In the genomic region with DNA sequence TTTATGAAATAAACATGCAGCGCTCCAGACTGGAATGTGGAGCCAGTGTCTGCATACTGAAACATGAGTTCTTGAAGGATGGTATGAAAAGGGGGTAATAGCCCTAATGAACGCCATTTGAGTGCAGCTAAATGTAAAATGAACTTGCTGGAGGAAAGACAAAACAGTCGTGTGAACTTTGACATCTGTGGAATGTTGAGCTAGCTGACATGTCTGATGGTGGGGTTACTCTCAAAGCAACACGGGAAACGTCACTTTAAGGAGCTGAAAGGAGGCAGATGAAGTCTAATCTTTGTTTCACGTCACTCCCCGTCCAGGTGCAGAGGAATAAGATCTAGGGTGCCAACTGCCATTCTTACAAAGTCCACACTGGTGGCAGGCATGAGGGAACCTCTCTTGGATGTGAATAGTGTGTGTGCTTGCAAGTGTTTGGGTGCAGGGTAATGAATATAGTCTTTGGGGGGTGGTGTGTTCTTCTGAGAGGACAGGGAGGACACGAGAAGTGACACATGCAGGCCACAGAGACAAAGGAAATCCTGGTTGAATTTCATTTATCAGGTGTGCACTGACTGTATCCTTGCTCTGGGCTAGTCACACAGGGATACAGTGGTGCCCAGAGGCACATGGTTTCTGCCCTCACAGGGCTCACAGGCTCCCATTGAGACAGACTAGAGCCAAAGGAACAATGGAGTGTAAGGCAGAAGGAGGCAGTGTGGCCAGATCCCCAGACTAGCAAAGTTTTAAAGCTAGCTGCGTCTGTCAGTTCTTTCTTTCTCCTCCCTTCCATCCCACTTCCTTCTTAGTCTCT, we compare ENCODE assay signal across 10 mouse cellular contexts.
DNase-seq lines count a peak whose midpoint lies in the region; ATAC-seq lines count a peak whose summit lies in the region.
"Had no signal": no experiment of that assay in that cellular context is flagged by ENCODE, and none has a peak within 500 bp of the region (broad histone marks: within the 10 kb centered on the region; RNA-seq: fewer than 3 reads in every experiment).

No protein-coding gene starts in this region.

- no peak overlapping the region for H3K4me2 ChIP-seq in forebrain, embryonic 11.5 days (ENCODE audit: low read depth, low read length, severe bottlenecking)
- H3K4me2 ChIP-seq in forebrain, embryonic 16.5 days (ENCODE audit: low read length): no peak overlapping the region
- no peak overlapping the region for H3K4me2 ChIP-seq in forebrain, embryonic 13.5 days

- peaks cover 16% of the 10 kb centered on the region for H3K4me1 ChIP-seq in forebrain, embryonic 11.5 days (replicated peaks; ENCODE audit: control insufficient read depth, insufficient read depth, low read length)
- H3K4me1 ChIP-seq in forebrain, embryonic 16.5 days (replicated peaks; ENCODE audit: control insufficient read depth, insufficient read depth, low read length): peaks cover 36% of the 10 kb centered on the region
- peaks cover 61% of the 10 kb centered on the region for H3K4me1 ChIP-seq in forebrain, embryonic 13.5 days
- peaks cover 37% of the 10 kb centered on the region for H3K4me1 ChIP-seq in limb, embryonic 10.5 days

- H3K36me3 ChIP-seq in forebrain, embryonic 11.5 days (ENCODE audit: control insufficient read depth, insufficient read depth, low read length): no peaks in the 10 kb centered on the region
- H3K36me3 ChIP-seq in forebrain, embryonic 16.5 days (ENCODE audit: control insufficient read depth, insufficient read depth): no peaks in the 10 kb centered on the region
- H3K36me3 ChIP-seq in forebrain, embryonic 13.5 days (ENCODE audit: poor library complexity, severe bottlenecking): no peaks in the 10 kb centered on the region
- H3K36me3 ChIP-seq in limb, embryonic 10.5 days: no peaks in the 10 kb centered on the region
- H3K36me3 ChIP-seq: heart, embryonic 15.5 days had no signal

- peak overlapping the region; percentile 54 for H3K27ac ChIP-seq in forebrain, embryonic 11.5 days (ENCODE audit: low read depth, low read length)
- H3K27ac ChIP-seq in forebrain, embryonic 16.5 days (ENCODE audit: low read length): no peak overlapping the region
- peak overlapping the region; percentile 1 for H3K27ac ChIP-seq in forebrain, embryonic 13.5 days
- H3K27ac ChIP-seq in limb, embryonic 10.5 days: peak overlapping the region; percentile 78
- H3K27ac ChIP-seq: heart, embryonic 15.5 days had no signal

- peak; percentile 52 for DNase-seq in forebrain, embryonic 11.5 days (ENCODE audit: low spot score)
- DNase-seq in CD8-positive naive resting alpha-beta T cell, adult 2 months (ENCODE audit: low read depth in 2 of 2, low spot score in 2 of 2): peak; percentile 3 to 14
- DNase-seq in limb, embryonic 10.5 days (ENCODE audit: low spot score): peak; percentile 34
- no peak for DNase-seq in frontal cortex, postnatal 10 days (ENCODE audit: low spot score in 2 of 2)
- DNase-seq in adrenal gland, postnatal 14 days: no peak
- no peak for DNase-seq in gastrocnemius, postnatal 4 days (ENCODE audit: low spot score in 2 of 2)
- DNase-seq: cerebellum, adult 2 months had no signal

- no peaks in the 10 kb centered on the region for H3K27me3 ChIP-seq in forebrain, embryonic 11.5 days (ENCODE audit: control insufficient read depth, insufficient read depth, low read length)
- H3K27me3 ChIP-seq in forebrain, embryonic 16.5 days (replicated peaks; ENCODE audit: control insufficient read depth, insufficient read depth, low read length): no peaks in the 10 kb centered on the region
- H3K27me3 ChIP-seq in forebrain, embryonic 13.5 days: no peaks in the 10 kb centered on the region
- H3K27me3 ChIP-seq in limb, embryonic 10.5 days (ENCODE audit: low read depth, poor library complexity, severe bottlenecking): no peaks in the 10 kb centered on the region
- H3K27me3 ChIP-seq: heart, embryonic 15.5 days had no signal

- 0 out of 2 replicates have a peak, but pooled peaks have one; percentile 22 for ATAC-seq in forebrain, embryonic 11.5 days (replicated peaks; ENCODE audit: low FRiP score)
- no peak for ATAC-seq in forebrain, embryonic 16.5 days
- no peak for ATAC-seq in forebrain, embryonic 13.5 days

- no peaks in the 10 kb centered on the region for H3K9me3 ChIP-seq in forebrain, embryonic 11.5 days (ENCODE audit: control insufficient read depth, low read length)
- no peaks in the 10 kb centered on the region for H3K9me3 ChIP-seq in forebrain, embryonic 16.5 days (ENCODE audit: control insufficient read depth, low read length)
- no peaks in the 10 kb centered on the region for H3K9me3 ChIP-seq in forebrain, embryonic 13.5 days (replicated peaks)
- no peaks in the 10 kb centered on the region for H3K9me3 ChIP-seq in limb, embryonic 10.5 days (replicated peaks)
- H3K9me3 ChIP-seq: heart, embryonic 15.5 days had no signal

- H3K4me3 ChIP-seq in forebrain, embryonic 11.5 days (ENCODE audit: low read depth, low read length): no peak overlapping the region
- no peak overlapping the region for H3K4me3 ChIP-seq in forebrain, embryonic 16.5 days (replicated peaks; ENCODE audit: low read length)
- no peak overlapping the region for H3K4me3 ChIP-seq in forebrain, embryonic 13.5 days
- H3K4me3 ChIP-seq in limb, embryonic 10.5 days: no peak overlapping the region

- H3K9ac ChIP-seq in forebrain, embryonic 11.5 days (ENCODE audit: low read length): no peak overlapping the region
- H3K9ac ChIP-seq in forebrain, embryonic 16.5 days (replicated peaks; ENCODE audit: low read depth, low read length): no peak overlapping the region
- H3K9ac ChIP-seq in forebrain, embryonic 13.5 days: no peak overlapping the region
- H3K9ac ChIP-seq: heart, embryonic 15.5 days had no signal

- WGBS in forebrain, embryonic 11.5 days: 7% methylated on average over 9 of the region's 9 CpGs
- WGBS in forebrain, embryonic 16.5 days: 8% methylated on average over 9 of the region's 9 CpGs
- WGBS in forebrain, embryonic 13.5 days: 11% methylated on average over 9 of the region's 9 CpGs
- 34% methylated on average over 9 of the region's 9 CpGs for WGBS in limb, embryonic 10.5 days

Comparison
In these comparisons a context has a peak if more than half of its experiments do, and no peak if none do; other contexts are left out.
1. DNase-seq: peak in forebrain, embryonic 11.5 days (single experiment), CD8-positive naive resting alpha-beta T cell, adult 2 months (2 of 2) and limb, embryonic 10.5 days (single experiment); none in frontal cortex, postnatal 10 days (0 of 2), adrenal gland, postnatal 14 days (single experiment) and gastrocnemius, postnatal 4 days (0 of 2).